Mouse (Mus musculus) embryo, embryonic 9.5 days (tissue): ENCODE data around the gene Tmcc2.

Experiments
- DNase-seq: peaks from one replicate; pipeline ENCODE4 v3.0.0-alpha.2; 2017; ENCODE audit errors: extremely low spot score

The Tmcc2 gene

GRCm38 (mm10) chr1:132390691-132391579 lies at the start of gene Tmcc2:
Tmcc2 (minus strand) TSS chr1:132391281.
- peak; percentile 71 for DNase-seq

- no peak for DNase-seq
These were observed 46.3 kb upstream of the Tmcc2 start for GRCm38 (mm10) chr1:132437389-132437788.

- DNase-seq: no peak
These were observed 45.9 kb upstream of the Tmcc2 start for GRCm38 (mm10) chr1:132436960-132437359.

GRCm38 (mm10) chr1:132436320-132436958 lies 45.4 kb upstream of the Tmcc2 start:
- DNase-seq: no peak

- DNase-seq: no peak
These were observed 43.0 kb upstream of the Tmcc2 start for GRCm38 (mm10) chr1:132434032-132434431.

- no peak for DNase-seq
These were observed 42.3 kb upstream of the Tmcc2 start for GRCm38 (mm10) chr1:132433349-132433748.

- DNase-seq: no peak
These were observed 40.6 kb upstream of the Tmcc2 start for GRCm38 (mm10) chr1:132431716-132432115.

GRCm38 (mm10) chr1:132430818-132431217 lies 39.7 kb upstream of the Tmcc2 start:
- no peak for DNase-seq

- DNase-seq: no peak
These were observed 34.5 kb upstream of the Tmcc2 start for GRCm38 (mm10) chr1:132425600-132425999.

GRCm38 (mm10) chr1:132422912-132423696 lies 32.0 kb upstream of the Tmcc2 start:
- no peak for DNase-seq

- no peak for DNase-seq
These were observed 29.6 kb upstream of the Tmcc2 start for GRCm38 (mm10) chr1:132420662-132421061.

- no peak for DNase-seq
These were observed 29.1 kb upstream of the Tmcc2 start for GRCm38 (mm10) chr1:132420206-132420605.

GRCm38 (mm10) chr1:132417319-132418251 lies 26.5 kb upstream of the Tmcc2 start, which contains the start of gene Dstyk:
Dstyk (plus strand) TSS chr1:132417555.
- peak; percentile 91 for DNase-seq

- DNase-seq: no peak
These were observed 25.8 kb upstream of the Tmcc2 start for GRCm38 (mm10) chr1:132416943-132417290.

GRCm38 (mm10) chr1:132416244-132416942 lies 25.3 kb upstream of the Tmcc2 start:
- no peak for DNase-seq

GRCm38 (mm10) chr1:132410657-132411056 lies 19.6 kb upstream of the Tmcc2 start:
- no peak for DNase-seq

- DNase-seq: no peak
These were observed 10.8 kb upstream of the Tmcc2 start for GRCm38 (mm10) chr1:132401843-132402242.

GRCm38 (mm10) chr1:132400538-132400937 lies 9.5 kb upstream of the Tmcc2 start:
- DNase-seq: no peak

- no peak for DNase-seq
These were observed 5.6 kb upstream of the Tmcc2 start for GRCm38 (mm10) chr1:132396705-132397104.

GRCm38 (mm10) chr1:132392872-132393271 lies 1.8 kb upstream of the Tmcc2 start:
- DNase-seq: no peak
